Mouse (Mus musculus) kidney, adult 9 months (tissue): ENCODE data around the gene Gpr152.
"Not testable (repeated sequence)": the region's sequence is repeated elsewhere in the genome, so short reads cannot be mapped to it uniquely, and the experiment has no call there.

ENCODE experiments used
- DNase-seq: peaks from one replicate; pipeline ENCODE4 v3.0.0; 2022

Gene Gpr152

GRCm38 (mm10) chr19:4131768-4132167 is 7.8 kb upstream of the Gpr152 start:
- DNase-seq = no peak

GRCm38 (mm10) chr19:4134354-4134753 is 5.2 kb upstream of the Gpr152 start:
- DNase-seq = no peak

GRCm38 (mm10) chr19:4135229-4135962 is 4.2 kb upstream of the Gpr152 start:
- not testable (repeated sequence) for DNase-seq

- not testable (repeated sequence) for DNase-seq
Measured at GRCm38 (mm10) chr19:4135963-4136345, 3.6 kb upstream of the Gpr152 start.

GRCm38 (mm10) chr19:4136463-4136862 is 3.1 kb upstream of the Gpr152 start:
- no peak for DNase-seq

- no peak for DNase-seq
Measured at GRCm38 (mm10) chr19:4137913-4138312, 1.7 kb upstream of the Gpr152 start.

GRCm38 (mm10) chr19:4140147-4140546 is 560 bp downstream of the Gpr152 start:
- DNase-seq = no peak

- DNase-seq = peak; percentile 51
Measured at GRCm38 (mm10) chr19:4142416-4143173, 3.0 kb downstream of the Gpr152 start.

- DNase-seq = no peak
Measured at GRCm38 (mm10) chr19:4143759-4144268, 4.2 kb downstream of the Gpr152 start, which contains the start of gene Cabp4. Gene Cabp4, minus strand, starts transcription at chr19:4144033.

GRCm38 (mm10) chr19:4144550-4145498 is 5.2 kb downstream of the Gpr152 start:
- peak; percentile 49 for DNase-seq

GRCm38 (mm10) chr19:4145936-4146335 is 6.3 kb downstream of the Gpr152 start:
- peak; percentile 11 for DNase-seq

- DNase-seq = no peak
Measured at GRCm38 (mm10) chr19:4146366-4147021, 6.9 kb downstream of the Gpr152 start.

GRCm38 (mm10) chr19:4147022-4147405 is 7.4 kb downstream of the Gpr152 start:
- DNase-seq = peak; percentile 33

GRCm38 (mm10) chr19:4147782-4148490 is 8.3 kb downstream of the Gpr152 start:
- no peak for DNase-seq

- peak; percentile 98 for DNase-seq
Measured at GRCm38 (mm10) chr19:4148491-4148806, 8.9 kb downstream of the Gpr152 start, which contains the start of gene Coro1b. Gene Coro1b, plus strand, starts transcription at chr19:4148619.

GRCm38 (mm10) chr19:4148819-4149218 is 9.2 kb downstream of the Gpr152 start:
- peak; percentile 32 for DNase-seq

- no peak for DNase-seq
Measured at GRCm38 (mm10) chr19:4149283-4149682, 9.7 kb downstream of the Gpr152 start.

GRCm38 (mm10) chr19:4149764-4150461 is 10.3 kb downstream of the Gpr152 start:
- no peak for DNase-seq

GRCm38 (mm10) chr19:4150567-4151487 is 11.2 kb downstream of the Gpr152 start:
- no peak for DNase-seq

GRCm38 (mm10) chr19:4151488-4151860 is 11.9 kb downstream of the Gpr152 start:
- DNase-seq = no peak
